ENCODE assay signal across 21 mouse cellular contexts in genomic region chr1:121447216-121447615, GRCm38 (mm10).
DNase-seq lines count a peak whose midpoint lies in the region; ATAC-seq lines count a peak whose summit lies in the region.
"Had no signal": no experiment of that assay in that cellular context is flagged by ENCODE, and none has a peak within 500 bp of the region (broad histone marks: within the 10 kb centered on the region; RNA-seq: fewer than 3 reads in every experiment).

No protein-coding gene starts in this region.

- no peak for DNase-seq in frontal cortex, postnatal 14 days (ENCODE audit: low spot score in 2 of 2)
- DNase-seq in right cerebral cortex, adult 18-20 months, result peak; percentile 22
- no peak for DNase-seq in right cerebral cortex, postnatal 14 days
- DNase-seq in thymus, postnatal 36 days, result no peak
- DNase-seq: adrenal gland, adult 8-10 months; adrenal gland, postnatal 14 days; adrenal gland, postnatal 36 days; B cell, adult 2 months; cerebellum, adult 11 months; cerebellum, adult 18-20 months; cerebellum, adult 8-10 months; cerebellum, adult 9-11 months; cerebellum, postnatal 14 days; cerebellum, postnatal 36 days; embryo, embryonic 11 days had no signal

- peak; percentile 77 for ATAC-seq in frontal cortex, adult (ENCODE audit: low TSS enrichment)
- ATAC-seq: activated CD4-positive, CD25-positive, alpha-beta regulatory T cell, adult 4 months; CD4-positive, CD25-positive, alpha-beta regulatory T cell, adult 4 months; forebrain, embryonic 14.5 days; forebrain, embryonic 16.5 days; Patski had no signal
